Mouse (Mus musculus) hindbrain, embryonic 16.5 days (tissue): Measurements from ENCODE around the gene Dbr1. TPM values are rescaled to one million over a fixed set of nuclear protein-coding genes. Genes with fewer than 3 reads are reported as not detected.

Experiments used
- ATAC-seq: fragments of 200-750 bp; cut with Nextera tagmentation; 2 replicates; pipeline ENCODE4 v1.8.0; 2017; ENCODE audit warnings: moderate TSS enrichment, moderate library complexity
- H3K27ac ChIP-seq: fragments of 300-500 bp; sonication (generic); 2 replicates; pipeline ENCODE4 v1.5.1; 2014; ENCODE audit warnings: low read depth, mild to moderate bottlenecking, control low read depth, low read length, moderate library complexity
- H3K27me3 ChIP-seq: fragments of 300-500 bp; sonication (generic); replicated peaks from 2 replicates; pipeline ENCODE4 v1.6.1; 2014; ENCODE audit warnings: low read length; ENCODE audit not compliant: control insufficient read depth, insufficient read depth
- H3K36me3 ChIP-seq: fragments of 300-500 bp; sonication (generic); 2 replicates; pipeline ENCODE4 v1.6.1; 2014; ENCODE audit warnings: mild to moderate bottlenecking, low read length, moderate library complexity, mixed read lengths; ENCODE audit not compliant: control insufficient read depth, insufficient read depth
- H3K4me1 ChIP-seq: fragments of 300-500 bp; sonication (generic); 2 replicates; pipeline ENCODE4 v1.6.1; 2014; ENCODE audit warnings: low read depth, low read length; ENCODE audit not compliant: control insufficient read depth, insufficient read depth
- H3K4me2 ChIP-seq: fragments of 300-500 bp; sonication (generic); 2 replicates; pipeline ENCODE4 v1.6.1; 2014; ENCODE audit warnings: mild to moderate bottlenecking, low read length, control low read depth, moderate library complexity
- H3K4me3 ChIP-seq: fragments of 300-500 bp; sonication (generic); 2 replicates; pipeline ENCODE4 v1.5.1; 2014; ENCODE audit warnings: mild to moderate bottlenecking, low read length, control low read depth, moderate library complexity
- H3K9ac ChIP-seq: fragments of 300-500 bp; sonication (generic); 2 replicates; pipeline ENCODE4 v1.6.1; 2014; ENCODE audit warnings: low read depth, mild to moderate bottlenecking, control low read depth, low read length, moderate library complexity
- H3K9me3 ChIP-seq: fragments of 300-500 bp; sonication (generic); 2 replicates; pipeline ENCODE4 v1.6.1; 2014; ENCODE audit warnings: mild to moderate bottlenecking, low read length, moderate library complexity; ENCODE audit not compliant: control insufficient read depth
- WGBS: fragments of 180-500 bp; shearing (Covaris S2); extraction: QIAGEN DNeasy Blood & Tissue Kit; methylation state at CpG from one replicate; pipeline ENCODE4 v1.1.7; 2014; 5-methylcytosine and 5-hydroxymethylcytosine counted together
- polyA plus RNA-seq: library from polyadenylated mRNA; unstranded; fragments of >200 nt; fragmentation: Nextera tagmentation; extraction: Ambion mirVana; gene quantifications from 2 replicates; pipeline ENCODE4 v1.2.1, GENCODE M21; 2015

The Dbr1 gene
- polyA plus RNA-seq, result 23.7 and 25.4 TPM in 2 replicates

GRCm38 (mm10) chr9:99575677-99576480 lies at the start of gene Dbr1:
Gene Dbr1 (plus strand): TSS chr9:99575799.
- no peaks in the 10 kb centered on the region for H3K36me3 ChIP-seq
- H3K9ac ChIP-seq, result peak within 1 kb of the TSS; percentile 93
- under 1% methylated on average over 46 of the region's 57 CpGs for WGBS
- no peaks in the 10 kb centered on the region for H3K9me3 ChIP-seq
- peak within 1 kb of the TSS; percentile 99 for H3K4me3 ChIP-seq
- no peaks in the 10 kb centered on the region; the same call in 1 of the 2 replicates for H3K27me3 ChIP-seq
- H3K4me1 ChIP-seq, result peaks cover 14% of the 10 kb centered on the region
- ATAC-seq, result peak; percentile 97
- peak within 1 kb of the TSS; percentile 65 for H3K4me2 ChIP-seq
- H3K27ac ChIP-seq, result peak within 1 kb of the TSS; percentile 85

GRCm38 (mm10) chr9:99531865-99532264 lies 43.7 kb upstream of the Dbr1 start:
- Histone ChIP-seq H3K36me3 (peaks cover 29% of the 10 kb centered on the region), H3K4me1 (no peaks in the 10 kb centered on the region), H3K27me3 (no peaks in the 10 kb centered on the region), H3K9ac (no peak overlapping the region), H3K4me3 (no peak overlapping the region), H3K9me3 (no peaks in the 10 kb centered on the region), H3K27ac (no peak overlapping the region), H3K4me2 (no peak overlapping the region)
- ATAC-seq, result no peak
- 94% methylated on average over 1 of the region's 1 CpGs for WGBS

- no peak for ATAC-seq
- Histone ChIP-seq H3K4me3 (no peak overlapping the region), H3K27me3 (no peaks in the 10 kb centered on the region), H3K9ac (no peak overlapping the region), H3K9me3 (no peaks in the 10 kb centered on the region), H3K36me3 (no peaks in the 10 kb centered on the region), H3K4me2 (no peak overlapping the region), H3K4me1 (no peaks in the 10 kb centered on the region), H3K27ac (no peak overlapping the region)
- whole genome bisulfite sequencing, result 89% methylated on average over 1 of the region's 1 CpGs
Observed at GRCm38 (mm10) chr9:99546259-99546658, 29.3 kb upstream of the Dbr1 start.

GRCm38 (mm10) chr9:99552068-99552467 lies 23.5 kb upstream of the Dbr1 start:
- Histone ChIP-seq H3K9ac (no peak overlapping the region), H3K9me3 (no peaks in the 10 kb centered on the region), H3K36me3 (no peaks in the 10 kb centered on the region), H3K4me2 (no peak overlapping the region), H3K27ac (no peak overlapping the region), H3K4me1 (no peaks in the 10 kb centered on the region), H3K27me3 (no peaks in the 10 kb centered on the region), H3K4me3 (no peak overlapping the region)
- ATAC-seq, result no peak
- WGBS, result 84% methylated on average over 2 of the region's 2 CpGs

GRCm38 (mm10) chr9:99553049-99553448 lies 22.6 kb upstream of the Dbr1 start:
- Histone ChIP-seq H3K9me3 (no peaks in the 10 kb centered on the region), H3K4me1 (no peaks in the 10 kb centered on the region), H3K4me3 (no peak overlapping the region), H3K27ac (no peak overlapping the region), H3K36me3 (no peaks in the 10 kb centered on the region), H3K27me3 (no peaks in the 10 kb centered on the region), H3K4me2 (no peak overlapping the region), H3K9ac (no peak overlapping the region)
- ATAC-seq, result no peak
- 84% methylated on average over 2 of the region's 2 CpGs for WGBS

GRCm38 (mm10) chr9:99554052-99554451 lies 21.5 kb upstream of the Dbr1 start:
- Histone ChIP-seq H3K36me3 (no peaks in the 10 kb centered on the region), H3K4me1 (no peaks in the 10 kb centered on the region), H3K27ac (no peak overlapping the region), H3K27me3 (no peaks in the 10 kb centered on the region), H3K9me3 (no peaks in the 10 kb centered on the region), H3K9ac (no peak overlapping the region), H3K4me2 (no peak overlapping the region), H3K4me3 (no peak overlapping the region)
- ATAC-seq, result no peak

- no peaks in the 10 kb centered on the region for H3K36me3 ChIP-seq
- 92% methylated on average over 3 of the region's 3 CpGs for WGBS
- H3K27ac ChIP-seq, result no peak overlapping the region
- H3K27me3 ChIP-seq, result no peaks in the 10 kb centered on the region
- H3K9ac ChIP-seq, result no peak overlapping the region
- no peak overlapping the region for H3K4me3 ChIP-seq
- H3K4me2 ChIP-seq, result no peak overlapping the region
- no peaks in the 10 kb centered on the region for H3K4me1 ChIP-seq
- H3K9me3 ChIP-seq, result no peaks in the 10 kb centered on the region
- no peak for ATAC-seq
Observed at GRCm38 (mm10) chr9:99555253-99555652, 20.3 kb upstream of the Dbr1 start.

- Histone ChIP-seq H3K9me3 (no peaks in the 10 kb centered on the region), H3K4me3 (no peak overlapping the region), H3K9ac (no peak overlapping the region), H3K27me3 (no peaks in the 10 kb centered on the region), H3K4me2 (no peak overlapping the region), H3K36me3 (no peaks in the 10 kb centered on the region), H3K27ac (no peak overlapping the region), H3K4me1 (no peaks in the 10 kb centered on the region)
- no peak for ATAC-seq
- WGBS, result 90% methylated on average over 8 of the region's 8 CpGs
Observed at GRCm38 (mm10) chr9:99557580-99558300, 17.9 kb upstream of the Dbr1 start.

GRCm38 (mm10) chr9:99558824-99559556 lies 16.6 kb upstream of the Dbr1 start:
- Histone ChIP-seq H3K4me3 (no peak overlapping the region), H3K9me3 (no peaks in the 10 kb centered on the region), H3K4me2 (no peak overlapping the region), H3K4me1 (no peaks in the 10 kb centered on the region), H3K27me3 (no peaks in the 10 kb centered on the region), H3K27ac (no peak overlapping the region), H3K36me3 (no peaks in the 10 kb centered on the region), H3K9ac (no peak overlapping the region)
- WGBS, result 96% methylated on average over 7 of the region's 7 CpGs
- no peak for ATAC-seq
